Mouse (Mus musculus): ENCODE measurements around the gene Lmf1. TPM values are rescaled to one million over a fixed set of nuclear protein-coding genes. Genes with fewer than 3 reads are reported as not detected.

Lmf1 gene
- polyA plus RNA-seq (2017; shearing (Covaris generic)), result 15.5 TPM

GRCm38 (mm10) chr17:25578920-25579319, at the start of gene Lmf1:
Gene Lmf1, plus strand, starts transcription at chr17:25579085.

GRCm38 (mm10) chr17:25570648-25571452, 8.0 kb upstream of the Lmf1 start, which contains the start of gene Sox8:
Gene Sox8, minus strand, starts transcription at chr17:25570686.

Other genes starting within 250 kb of the Lmf1 start
- not detected for gene Tpsab1, start 233.5 kb upstream of the Lmf1 start, polyA plus RNA-seq (2017; shearing (Covaris generic))
- gene Tpsb2, start 212.8 kb upstream of the Lmf1 start, polyA plus RNA-seq (2017; shearing (Covaris generic)), result not detected
- gene Tpsg1, start 209.8 kb upstream of the Lmf1 start, polyA plus RNA-seq (2017; shearing (Covaris generic)), result not detected
- 0.05 TPM for gene Cacna1h, start 145.3 kb upstream of the Lmf1 start, polyA plus RNA-seq (2017; shearing (Covaris generic))
- not detected for gene Tekt4, start 124.5 kb upstream of the Lmf1 start, polyA plus RNA-seq (2017; shearing (Covaris generic))
- gene Sstr5, start 81.8 kb upstream of the Lmf1 start, polyA plus RNA-seq (2017; shearing (Covaris generic)), result not detected
- 0.16 TPM for gene Sox8, start 8.4 kb upstream of the Lmf1 start, polyA plus RNA-seq (2017; shearing (Covaris generic))
- gene Gng13, start 138.1 kb downstream of the Lmf1 start, polyA plus RNA-seq (2017; shearing (Covaris generic)), result not detected
- 4.7 TPM for gene Chtf18, start 148.3 kb downstream of the Lmf1 start, polyA plus RNA-seq (2017; shearing (Covaris generic))
- 4.0 TPM for gene Rpusd1, start 148.6 kb downstream of the Lmf1 start, polyA plus RNA-seq (2017; shearing (Covaris generic))
- gene Mslnl, start 157.0 kb downstream of the Lmf1 start, polyA plus RNA-seq (2017; shearing (Covaris generic)), result not detected
- not detected for gene Msln, start 175.3 kb downstream of the Lmf1 start, polyA plus RNA-seq (2017; shearing (Covaris generic))
- gene Narfl, start 194.7 kb downstream of the Lmf1 start, polyA plus RNA-seq (2017; shearing (Covaris generic)), result 15.6 TPM
- 23.1 TPM for gene Haghl, start 206.6 kb downstream of the Lmf1 start, polyA plus RNA-seq (2017; shearing (Covaris generic))
- gene Ccdc78, start 207.5 kb downstream of the Lmf1 start, polyA plus RNA-seq (2017; shearing (Covaris generic)), result 0.29 TPM
- 125 TPM for gene Fam173a, start 213.8 kb downstream of the Lmf1 start, polyA plus RNA-seq (2017; shearing (Covaris generic))
- not detected for gene AC134908.4, start 216.6 kb downstream of the Lmf1 start, polyA plus RNA-seq (2017; shearing (Covaris generic))
- 28.1 TPM for gene Metrn, start 218.1 kb downstream of the Lmf1 start, polyA plus RNA-seq (2017; shearing (Covaris generic))
- not detected for gene Fbxl16, start 230.0 kb downstream of the Lmf1 start, polyA plus RNA-seq (2017; shearing (Covaris generic))
- 19.3 TPM for gene Wdr24, start 244.5 kb downstream of the Lmf1 start, polyA plus RNA-seq (2017; shearing (Covaris generic))
- gene Jmjd8, start 249.8 kb downstream of the Lmf1 start, polyA plus RNA-seq (2017; shearing (Covaris generic)), result 18.3 TPM

Data from effector memory CD4-positive, alpha-beta T cell, adult 5 months (primary cell).